Mouse (Mus musculus) layer of hippocampus, postnatal 36 days (tissue): ENCODE results near the gene Zfp358. TPM values are rescaled to one million over a fixed set of nuclear protein-coding genes. Genes with fewer than 3 reads are reported as not detected.

Experiments used
- DNase-seq, 2 experiments: peaks; one replicate each; pipeline ENCODE4 v3.0.0; 2022
- total RNA-seq, 2 experiments: library from RNA; stranded (reverse); gene quantifications; 2 replicates each; pipeline ENCODE4 v1.2.3; 2021

Zfp358 gene
- total RNA-seq: 10 to 100 TPM; 28.1 to 31.7 TPM

GRCm38 (mm10) chr8:3492901-3493844 lies at the start of gene Zfp358:
Zfp358 (plus strand) TSS chr8:3493138.
- peak; percentile 74 for DNase-seq

GRCm38 (mm10) chr8:3449226-3449625 lies 43.7 kb upstream of the Zfp358 start:
- DNase-seq: no peak

- peak in 1 of 2 experiments; percentile 37 for DNase-seq
Observed at GRCm38 (mm10) chr8:3450670-3451069, 42.3 kb upstream of the Zfp358 start.

GRCm38 (mm10) chr8:3451992-3452391 lies 40.9 kb upstream of the Zfp358 start:
- DNase-seq: no peak

GRCm38 (mm10) chr8:3463248-3463647 lies 29.7 kb upstream of the Zfp358 start:
- DNase-seq: no peak

GRCm38 (mm10) chr8:3464309-3464708 lies 28.6 kb upstream of the Zfp358 start:
- DNase-seq: no peak

- DNase-seq: peak; percentile 83 to 85
Observed at GRCm38 (mm10) chr8:3467006-3467885, 25.7 kb upstream of the Zfp358 start, which contains the start of gene Pex11g. Pex11g (minus strand) TSS chr8:3467680.

- DNase-seq: no peak
Observed at GRCm38 (mm10) chr8:3467886-3468545, 24.9 kb upstream of the Zfp358 start.

GRCm38 (mm10) chr8:3468838-3469237 lies 24.1 kb upstream of the Zfp358 start:
- DNase-seq: no peak

- DNase-seq: no peak
Observed at GRCm38 (mm10) chr8:3470562-3470961, 22.4 kb upstream of the Zfp358 start, which contains the start of gene Tex45. Tex45 (plus strand) TSS chr8:3470862.

- no peak for DNase-seq
Observed at GRCm38 (mm10) chr8:3475715-3476429, 17.1 kb upstream of the Zfp358 start.

GRCm38 (mm10) chr8:3480221-3480785 lies 12.6 kb upstream of the Zfp358 start:
- no peak for DNase-seq

GRCm38 (mm10) chr8:3481605-3482004 lies 11.3 kb upstream of the Zfp358 start:
- DNase-seq: no peak

GRCm38 (mm10) chr8:3482240-3482740 lies 10.6 kb upstream of the Zfp358 start:
- DNase-seq: no peak

GRCm38 (mm10) chr8:3483546-3483945 lies 9.4 kb upstream of the Zfp358 start:
- DNase-seq: no peak

GRCm38 (mm10) chr8:3485192-3485591 lies 7.7 kb upstream of the Zfp358 start:
- no peak for DNase-seq

GRCm38 (mm10) chr8:3493845-3494208 lies 889 bp downstream of the Zfp358 start:
- DNase-seq: no peak

GRCm38 (mm10) chr8:3495578-3496427 lies 2.9 kb downstream of the Zfp358 start:
- no peak for DNase-seq

GRCm38 (mm10) chr8:3496428-3496748 lies 3.5 kb downstream of the Zfp358 start:
- DNase-seq: no peak

- no peak for DNase-seq
Observed at GRCm38 (mm10) chr8:3498583-3498982, 5.6 kb downstream of the Zfp358 start.
